Mouse (Mus musculus) cerebellum, postnatal 4 days (tissue): ENCODE data around the gene Serpinf2.
A peak's percentile ranks its signal among the peaks of the same experiment; 100 is the strongest.
"Not testable (repeated sequence)": the region's sequence is repeated elsewhere in the genome, so short reads cannot be mapped to it uniquely, and the experiment has no call there.

ENCODE experiments used
- DNase-seq, 2 experiments: peaks; one replicate each; pipeline ENCODE4 v3.0.0; 2022; ENCODE audit warnings: low spot score in 2 of 2, mixed read lengths in 1 of 2

Gene Serpinf2

DNA sequence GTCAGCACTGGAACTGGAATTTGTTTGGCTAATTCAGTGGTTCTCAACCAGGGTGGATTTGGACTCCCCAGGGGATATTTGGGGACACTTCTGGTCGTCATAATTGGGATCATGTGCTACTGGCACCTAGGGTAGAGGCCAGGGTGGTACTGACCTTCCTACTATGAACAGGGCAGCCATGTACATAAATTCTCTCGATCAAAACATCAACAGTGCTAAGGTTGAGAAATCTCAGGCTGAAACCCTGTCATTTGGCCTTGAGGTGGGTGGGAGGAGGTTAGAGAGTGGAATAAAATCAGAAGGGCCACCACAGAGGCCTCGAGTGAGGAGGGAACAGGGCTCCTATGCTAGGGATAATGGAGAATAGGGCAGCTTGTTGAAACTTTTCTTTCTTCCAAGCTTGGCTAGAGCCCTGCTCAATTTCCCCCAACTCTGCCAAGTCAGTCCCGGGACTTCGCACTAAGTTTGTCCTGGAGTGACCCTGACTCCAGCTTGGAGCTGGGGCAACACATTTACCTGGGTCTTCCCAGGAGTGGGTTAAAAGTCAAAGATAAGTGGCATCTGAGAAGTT, 19.8 kb upstream of the Serpinf2 start:
- no peak for DNase-seq

DNA sequence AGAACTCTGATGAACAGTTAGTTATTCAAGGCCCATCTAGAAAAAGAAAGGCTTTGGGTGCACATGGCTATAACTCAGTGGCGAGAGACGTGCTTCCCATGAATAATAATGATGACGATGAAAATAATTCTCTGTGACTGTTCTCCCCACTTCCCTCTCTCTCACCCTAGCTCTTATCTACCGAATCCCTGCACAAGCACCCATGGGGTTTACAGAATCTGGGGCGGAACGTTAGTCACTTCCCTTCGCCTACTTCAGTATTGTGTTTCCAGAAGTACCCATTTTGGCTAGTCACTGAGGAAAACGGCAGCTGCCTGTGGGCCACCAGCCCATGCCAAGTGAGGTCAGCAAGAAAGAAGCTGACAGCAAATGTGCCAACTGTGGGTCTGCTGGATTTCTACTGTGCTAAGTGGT, 19.2 kb upstream of the Serpinf2 start:
- DNase-seq = no peak

DNA sequence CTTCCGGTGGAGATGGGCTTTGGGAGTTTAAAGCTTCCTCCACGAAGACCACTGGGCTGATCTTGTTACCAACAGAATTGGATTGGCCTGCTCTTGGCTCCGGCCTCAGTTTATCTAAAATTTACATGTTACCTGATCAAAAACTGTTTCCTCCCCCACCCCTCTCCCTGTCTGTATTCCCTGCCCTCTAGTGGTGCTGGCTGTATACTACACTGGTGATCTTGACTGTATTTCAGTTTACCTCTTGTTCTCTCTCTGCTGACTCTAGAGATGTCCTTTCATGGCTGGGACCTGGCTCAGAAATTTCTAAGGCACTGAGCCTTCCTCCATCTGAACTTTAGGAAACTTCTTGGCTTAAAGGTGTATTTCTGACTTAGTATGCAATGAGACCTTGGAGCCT, 18.8 kb upstream of the Serpinf2 start:
- no peak for DNase-seq

DNA sequence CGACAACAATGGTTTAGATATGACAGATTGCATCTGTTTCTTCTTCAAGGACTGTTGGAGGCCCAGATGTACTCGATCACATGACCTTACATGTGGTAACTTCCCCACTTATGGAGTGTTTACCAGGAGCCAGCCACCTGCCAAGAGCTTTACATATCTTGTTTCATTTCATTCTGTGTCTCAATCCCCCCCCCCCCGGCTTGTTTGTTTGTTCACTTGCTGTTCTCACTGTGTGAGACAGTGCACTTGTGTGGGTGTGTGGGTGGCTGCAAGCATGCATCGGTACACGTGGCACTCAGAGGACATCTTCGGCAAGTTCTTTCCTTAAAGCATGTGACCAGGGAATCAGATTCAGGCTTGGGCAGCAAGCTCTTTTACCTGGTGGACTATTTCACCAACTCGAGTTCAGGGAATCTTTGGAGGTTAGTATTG, 17.1 kb upstream of the Serpinf2 start:
- DNase-seq = no peak

DNA sequence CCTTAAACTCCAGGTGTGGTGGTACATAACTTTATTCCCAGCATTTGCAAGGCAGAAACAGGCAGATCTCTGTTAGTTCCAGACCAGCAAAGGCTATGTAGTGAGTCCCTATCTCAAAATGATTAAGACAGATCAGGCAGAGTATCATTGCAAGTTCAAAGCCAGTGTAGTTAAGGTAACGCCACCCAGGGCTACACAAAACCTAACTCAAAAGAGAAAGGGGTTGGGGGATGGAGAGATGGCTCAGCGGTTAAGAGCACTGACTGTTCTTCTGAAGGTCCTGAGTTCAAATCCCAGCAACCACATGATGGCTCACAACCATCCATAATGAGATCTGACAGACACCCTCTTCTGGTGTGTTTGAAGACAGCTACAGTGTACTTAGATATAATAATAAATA, 16.6 kb upstream of the Serpinf2 start:
- not testable (repeated sequence) for DNase-seq

DNA sequence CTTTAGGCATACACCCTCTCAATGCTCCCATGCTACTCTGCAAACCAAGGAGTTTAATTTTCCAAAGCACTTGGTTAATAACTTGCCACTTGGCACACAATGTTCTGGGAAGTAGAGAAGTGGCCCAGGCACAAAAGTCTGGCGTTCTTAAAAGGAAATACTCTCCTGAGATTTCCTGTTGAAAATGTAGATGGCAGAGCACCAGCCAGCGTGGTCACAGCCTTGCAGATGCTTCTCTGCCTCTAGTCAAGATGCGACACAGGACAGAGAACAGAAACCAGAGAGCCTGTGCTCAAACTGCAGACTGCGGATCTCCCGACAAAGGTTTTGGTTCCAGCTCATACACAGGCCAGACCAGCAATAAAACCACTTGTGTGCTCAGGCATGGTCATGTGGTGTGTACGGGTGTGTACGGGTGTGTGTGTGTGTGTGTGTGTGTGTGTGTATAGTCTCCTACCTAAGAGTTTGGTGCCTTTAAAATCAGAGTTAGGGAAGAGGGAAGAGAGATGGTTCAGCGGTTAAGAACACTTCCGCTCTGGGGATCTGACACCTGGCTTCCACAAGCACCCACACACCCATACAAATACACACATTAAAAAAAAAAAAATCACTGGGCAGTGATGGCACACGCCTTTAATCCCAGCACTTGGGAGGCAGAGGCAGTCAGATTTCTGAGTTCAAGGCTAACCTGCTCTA, 15.8 kb upstream of the Serpinf2 start:
- DNase-seq = no peak

DNA sequence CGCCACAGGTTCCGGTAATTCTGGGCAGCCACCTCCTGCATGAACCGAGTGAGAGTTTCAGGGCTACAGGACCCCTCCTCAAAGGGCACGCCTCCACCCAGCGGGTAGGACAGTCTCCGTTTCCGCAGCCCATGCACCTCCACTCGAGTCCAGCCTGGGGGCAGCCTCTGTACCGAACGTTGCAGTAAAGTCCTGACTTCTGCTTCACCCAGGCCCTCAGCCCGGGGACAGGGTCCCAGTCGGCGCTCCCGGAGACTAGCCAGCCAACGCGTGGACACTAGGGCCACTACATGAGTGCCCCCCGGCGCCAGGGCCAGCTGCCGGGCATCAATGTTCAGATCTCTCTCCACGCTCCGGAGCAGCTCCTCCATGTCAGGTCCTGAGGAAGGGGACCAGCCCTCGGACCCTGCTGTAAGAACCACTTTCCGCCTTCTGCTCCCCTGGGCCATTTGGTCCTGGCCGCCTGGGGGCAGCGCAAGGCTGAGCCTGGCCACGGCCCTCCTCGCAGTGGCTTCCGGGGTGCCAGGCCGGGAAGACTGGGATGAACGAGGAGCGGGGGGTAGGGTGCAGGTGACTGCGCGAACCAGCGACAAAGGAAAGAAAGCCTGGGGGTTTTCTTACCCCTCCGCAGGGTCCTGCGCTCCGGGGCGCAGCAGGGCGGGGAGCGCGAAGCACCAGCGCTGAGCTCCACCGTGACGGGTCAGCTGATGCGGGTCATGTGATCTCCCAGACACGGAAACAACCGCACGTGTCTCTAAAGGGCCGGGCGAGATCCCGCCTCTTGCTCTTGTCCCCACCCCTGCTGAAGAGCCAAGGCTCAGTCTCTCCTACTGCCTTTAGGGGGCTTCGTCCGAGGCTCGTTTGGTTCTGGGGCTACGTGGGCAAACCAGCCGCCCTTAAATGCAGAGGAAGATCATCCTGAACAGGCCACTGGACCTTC, 14.9 kb upstream of the Serpinf2 start, which contains the start of gene Wdr81:
Gene Wdr81 (minus strand): TSS at position 727 of the 940 bp plus-strand sequence.
- DNase-seq = peak; percentile 62 to 77

DNA sequence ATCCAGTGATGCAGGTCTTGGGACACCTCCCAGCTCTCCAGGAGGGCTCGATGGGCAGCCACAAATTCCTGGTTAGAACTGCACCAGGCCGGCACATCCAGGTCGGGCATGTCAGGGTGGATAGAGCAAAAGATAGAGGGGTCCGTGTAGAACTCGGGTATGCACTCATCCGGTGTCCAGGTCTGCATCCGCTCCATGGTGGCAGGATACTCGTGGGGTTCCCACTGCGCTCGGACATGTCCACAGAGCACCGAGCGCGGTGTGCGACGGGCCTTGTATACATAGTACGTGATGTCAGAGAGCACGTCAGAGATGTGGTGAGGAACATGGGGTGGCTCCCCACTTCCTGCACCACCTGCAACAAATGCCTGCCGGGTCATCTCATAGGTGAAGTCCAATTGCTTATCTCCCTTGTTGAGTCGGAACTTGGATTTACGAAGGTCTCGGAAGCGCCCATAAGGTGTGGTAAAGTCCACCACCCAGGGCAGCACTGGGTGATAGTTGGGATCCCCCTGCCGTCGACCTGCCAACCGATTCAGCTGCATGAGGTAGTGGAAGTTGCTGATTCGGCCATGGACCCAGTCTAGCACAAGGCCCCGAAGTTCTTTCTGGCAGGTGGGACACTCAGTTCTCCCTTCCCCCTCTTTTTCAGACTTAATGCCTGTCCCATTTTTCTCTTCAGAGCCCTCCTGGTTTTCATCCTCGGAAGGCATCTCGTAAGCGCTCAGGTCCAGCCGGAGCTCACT, 13.6 kb upstream of the Serpinf2 start:
- DNase-seq = no peak

DNA sequence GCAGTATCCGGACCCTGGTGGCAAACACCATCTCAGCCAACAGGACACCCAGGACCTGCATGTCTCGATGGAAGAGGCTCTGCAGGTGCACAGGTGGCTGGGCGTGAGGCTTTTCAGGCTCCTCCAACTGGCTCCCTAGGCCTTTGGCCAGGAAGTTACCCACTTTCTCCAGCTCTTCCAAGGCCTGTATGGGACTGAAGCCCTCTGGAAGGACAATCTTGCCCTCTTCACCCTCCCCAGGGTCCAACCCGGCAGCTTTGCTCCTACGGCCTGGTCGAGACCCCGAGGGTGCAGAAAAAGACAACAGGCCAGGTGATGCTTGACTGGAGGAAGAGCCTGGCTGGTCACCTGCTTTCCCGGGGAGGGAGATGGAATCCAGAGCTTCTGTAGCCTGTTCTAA, 12.7 kb upstream of the Serpinf2 start:
- no peak for DNase-seq

DNA sequence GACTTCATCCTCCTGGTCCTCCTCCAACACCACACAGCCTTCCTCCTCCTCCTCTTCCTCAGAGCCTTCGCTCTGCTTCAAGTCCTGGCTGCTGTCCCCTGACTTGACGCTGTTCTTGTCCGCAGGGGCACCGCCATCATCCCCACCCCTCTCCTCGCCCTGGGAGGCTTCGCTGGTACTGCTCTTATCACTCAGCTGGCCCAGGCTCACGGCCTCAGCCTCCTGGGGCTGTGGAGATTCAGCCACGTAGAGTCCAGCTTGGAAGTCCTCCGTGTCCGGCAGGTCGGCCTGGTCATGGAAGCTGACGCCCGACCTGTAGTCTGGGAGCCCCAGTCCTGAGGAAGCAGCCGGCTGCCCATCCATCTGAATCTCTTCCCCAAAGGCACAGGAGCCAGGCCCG, 11.5 kb upstream of the Serpinf2 start:
- no peak for DNase-seq

DNA sequence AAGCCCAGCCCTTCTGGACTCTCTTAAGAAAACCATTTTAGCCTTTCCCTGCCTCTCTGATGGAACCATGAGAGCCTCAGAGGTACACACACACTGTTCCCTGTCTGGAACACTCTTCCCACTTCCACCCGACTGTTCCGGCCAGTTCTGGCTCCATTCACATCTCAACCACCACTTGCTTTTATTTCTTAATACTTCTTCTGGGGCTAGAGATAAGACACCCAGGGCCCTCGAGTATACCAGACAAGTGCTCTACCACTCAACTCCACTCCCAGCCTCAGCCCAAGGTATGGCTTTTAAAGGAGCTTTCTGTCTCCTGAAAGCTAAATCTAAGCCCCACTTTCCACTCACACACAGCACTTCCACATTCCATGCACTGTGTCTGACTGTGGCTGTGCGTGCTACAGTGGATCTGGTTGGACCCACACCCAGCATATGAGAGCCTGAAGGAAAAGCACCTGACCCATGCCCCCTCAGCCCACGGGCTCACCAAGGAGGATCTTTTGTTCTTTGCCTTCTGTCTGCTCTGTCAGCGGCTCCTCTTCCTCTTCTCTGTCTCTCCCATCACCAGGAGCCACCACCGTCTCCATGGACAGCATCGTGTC, 11.0 kb upstream of the Serpinf2 start:
- DNase-seq = no peak

DNA sequence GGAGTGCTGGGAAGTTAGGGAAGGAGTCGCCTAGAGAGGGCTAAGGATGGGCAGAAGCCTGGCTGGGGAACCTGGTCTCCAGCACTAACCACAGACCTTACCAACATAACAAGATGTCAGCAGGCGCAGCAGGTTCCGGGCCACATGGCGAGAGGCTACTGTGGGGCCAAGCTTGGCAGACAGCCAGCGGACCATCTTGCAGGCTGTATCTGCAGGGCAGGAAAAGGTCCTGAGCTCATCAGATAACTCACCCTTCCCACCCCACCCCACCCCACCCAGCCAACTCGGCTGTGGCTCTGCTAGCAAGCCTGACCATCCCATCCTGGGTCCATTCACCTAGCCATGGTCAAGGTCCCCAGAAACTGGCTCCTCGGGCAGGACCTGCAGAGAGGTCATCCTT, 10.3 kb upstream of the Serpinf2 start:
- no peak for DNase-seq

DNA sequence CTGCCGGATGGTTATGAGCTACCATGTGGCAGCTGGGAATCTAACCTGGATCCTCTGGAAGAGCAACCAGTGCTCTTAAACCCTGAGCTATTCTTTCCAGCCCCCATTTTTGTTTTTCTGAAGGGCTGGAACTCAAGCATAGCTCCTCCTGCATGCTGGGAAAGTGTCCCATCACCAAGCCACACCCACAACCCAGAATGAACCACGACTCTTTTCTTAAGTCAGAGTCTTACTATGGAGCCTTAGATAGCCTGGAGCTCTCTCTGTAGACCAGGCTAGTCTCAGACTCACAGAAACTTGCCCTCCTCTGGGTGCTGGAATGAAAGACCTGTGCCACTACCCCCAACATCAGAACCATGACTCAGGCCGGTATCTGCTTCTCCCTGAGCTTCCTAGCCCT, 9.2 kb upstream of the Serpinf2 start:
- DNase-seq = no peak

DNA sequence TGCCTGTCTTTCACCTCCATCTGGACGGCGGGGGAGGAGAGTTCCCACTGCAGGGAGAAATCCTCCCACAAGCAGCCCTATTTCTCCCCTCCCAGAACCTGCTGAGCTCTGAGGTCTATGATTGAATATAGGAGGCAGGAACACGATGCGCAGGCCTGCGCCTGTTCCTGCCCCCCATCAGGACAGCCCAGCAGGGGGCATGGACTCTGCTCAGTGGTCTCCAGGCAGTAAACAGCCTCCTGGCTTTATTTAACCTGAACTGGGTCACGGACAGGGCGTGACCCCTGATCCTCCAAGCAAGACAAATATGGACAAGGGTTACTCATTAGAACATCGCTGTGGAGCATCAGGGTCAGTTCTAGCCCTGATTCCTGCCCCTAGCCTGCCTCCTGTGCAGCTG, 4.3 kb upstream of the Serpinf2 start:
- DNase-seq = no peak

DNA sequence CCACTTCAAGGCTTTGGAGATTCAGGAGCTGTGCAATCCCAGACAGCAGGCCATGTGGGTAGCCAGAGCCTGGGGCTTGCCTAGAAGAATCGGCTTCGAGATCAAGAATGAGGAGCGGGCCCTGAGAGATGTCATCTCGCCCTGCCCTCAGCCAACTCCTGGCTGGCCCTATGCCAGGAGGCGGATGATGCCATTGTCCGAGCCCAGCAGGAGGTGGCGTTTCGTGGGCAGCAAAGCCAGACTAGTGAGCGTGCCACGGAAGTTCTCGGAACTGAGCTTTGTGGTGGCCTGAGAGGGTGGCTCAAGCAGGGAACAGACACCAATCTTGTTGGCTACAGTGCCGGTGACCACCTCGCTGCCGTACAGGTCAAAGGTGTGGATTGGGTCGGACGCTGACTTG, 2.2 kb upstream of the Serpinf2 start:
- peak in 1 of 2 experiments; percentile 54 for DNase-seq

DNA sequence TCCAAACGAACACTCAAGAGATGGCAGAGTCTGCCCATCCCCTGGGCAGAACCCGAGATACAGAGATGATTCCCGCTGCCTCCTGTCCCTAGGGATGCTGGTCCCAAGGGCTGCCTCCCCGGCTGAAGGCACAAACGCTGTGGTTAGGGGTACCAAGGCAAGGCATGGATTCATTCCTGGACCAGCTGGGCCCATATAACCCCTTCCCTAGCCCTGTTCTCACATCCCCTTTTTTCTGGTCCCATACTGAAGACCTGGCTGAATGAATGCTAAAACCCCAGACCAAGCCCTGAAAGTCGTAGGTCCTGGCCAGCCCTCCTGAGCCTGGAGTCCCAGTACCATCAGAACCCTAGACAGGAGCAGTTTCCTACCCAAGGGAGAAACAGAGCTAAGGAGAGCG, 1.6 kb upstream of the Serpinf2 start:
- DNase-seq = no peak

DNA sequence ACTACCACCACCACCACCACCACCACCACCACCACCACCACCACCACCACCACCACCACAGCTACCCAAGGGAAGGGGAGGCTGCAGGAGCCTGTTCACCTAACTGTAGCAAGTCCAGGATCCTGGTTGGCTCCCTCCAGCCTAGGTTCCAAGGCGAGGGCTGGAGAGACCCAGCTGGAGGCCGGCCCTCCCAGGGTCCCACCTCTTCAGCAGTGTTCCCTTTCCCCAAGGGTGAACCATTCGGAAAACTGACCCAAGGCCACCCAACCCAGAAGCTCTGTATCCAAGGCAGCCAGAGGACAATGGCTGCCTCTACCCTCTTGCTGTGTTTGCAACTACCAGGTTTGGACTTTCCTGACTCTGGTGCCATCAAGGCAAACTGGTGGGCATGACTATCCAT, 560 bp upstream of the Serpinf2 start:
- no peak for DNase-seq

DNA sequence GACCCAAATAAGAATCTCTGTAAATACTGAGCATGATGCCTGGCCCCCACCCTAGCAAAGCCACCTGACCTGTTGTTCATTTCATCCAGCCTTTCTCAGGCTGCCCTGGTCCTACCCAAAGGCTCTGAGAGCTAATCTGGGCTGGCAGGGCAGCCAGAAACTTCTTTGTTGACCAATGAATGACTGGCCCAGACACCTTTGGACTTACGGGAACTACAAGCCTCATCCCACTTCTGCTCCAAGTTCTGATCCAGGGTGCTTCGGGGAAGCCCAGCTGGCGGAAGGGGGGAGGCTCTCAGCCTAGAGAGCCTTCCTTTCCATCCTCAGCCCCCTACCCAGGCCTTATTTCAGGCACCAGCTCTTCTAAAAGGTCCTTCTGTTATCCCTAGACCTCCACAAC, 587 bp downstream of the Serpinf2 start:
- no peak for DNase-seq

DNA sequence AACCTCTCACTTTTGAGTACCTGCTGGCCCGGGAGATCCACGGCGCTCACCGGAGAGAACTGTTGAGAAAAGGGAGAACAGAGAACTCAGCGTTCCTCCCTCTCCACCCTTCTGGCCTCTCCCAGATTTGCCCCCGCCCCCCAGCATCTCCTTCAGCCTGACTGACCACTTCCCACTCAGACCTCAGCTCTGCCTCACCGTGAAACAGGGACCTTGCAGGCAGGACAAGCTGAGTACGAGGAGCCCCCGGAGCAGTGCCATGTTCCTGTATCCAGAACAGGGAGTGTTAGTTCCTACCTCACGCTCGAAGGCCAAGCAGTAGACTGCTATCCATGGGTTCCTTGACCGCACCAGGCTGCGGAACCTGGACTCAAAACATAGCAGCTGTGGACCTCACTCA, 1.2 kb downstream of the Serpinf2 start:
- DNase-seq = no peak

DNA sequence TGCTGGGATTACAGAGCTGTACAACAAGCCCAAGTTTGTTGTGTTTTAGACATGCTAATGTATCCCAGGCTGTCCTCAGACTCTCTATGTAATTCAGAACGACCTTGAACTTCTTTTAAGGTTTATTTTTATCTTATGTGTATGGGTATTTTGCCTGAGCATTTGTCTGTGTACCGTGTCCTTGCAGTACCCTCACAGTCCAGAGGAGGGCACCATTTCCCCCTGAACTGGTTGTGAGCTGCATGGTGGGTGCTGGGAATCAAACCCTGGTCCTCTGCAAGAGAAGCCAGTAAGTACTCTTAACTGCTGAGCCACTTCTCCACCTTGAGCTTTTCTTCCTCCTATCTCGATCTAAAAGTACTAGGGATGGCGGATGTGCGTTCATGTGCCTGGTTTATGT, 5.3 kb downstream of the Serpinf2 start:
- no peak for DNase-seq

DNA sequence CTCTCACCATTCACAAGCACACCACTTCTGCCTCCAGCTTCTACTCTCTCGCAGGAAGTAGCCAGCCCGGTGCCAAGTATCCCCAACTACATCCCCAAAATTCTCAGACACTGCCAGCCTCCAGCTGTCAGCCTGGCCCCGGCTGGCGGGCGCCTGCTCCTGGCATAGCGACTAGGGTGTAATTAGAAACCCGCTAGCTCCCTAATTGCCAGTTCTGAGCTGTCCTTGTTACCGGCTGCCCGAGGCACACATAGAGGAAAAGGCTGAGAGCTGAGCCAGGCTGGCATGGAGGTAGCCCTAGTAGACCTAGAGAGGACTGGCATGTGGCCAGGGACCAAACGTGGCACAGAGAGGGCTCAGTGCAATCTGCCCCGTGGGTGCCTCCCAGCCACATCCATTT, 8.1 kb downstream of the Serpinf2 start:
- peak; percentile 47 to 75 for DNase-seq
